ENCODE assay signal across 8 mouse cellular contexts in the genomic region with DNA sequence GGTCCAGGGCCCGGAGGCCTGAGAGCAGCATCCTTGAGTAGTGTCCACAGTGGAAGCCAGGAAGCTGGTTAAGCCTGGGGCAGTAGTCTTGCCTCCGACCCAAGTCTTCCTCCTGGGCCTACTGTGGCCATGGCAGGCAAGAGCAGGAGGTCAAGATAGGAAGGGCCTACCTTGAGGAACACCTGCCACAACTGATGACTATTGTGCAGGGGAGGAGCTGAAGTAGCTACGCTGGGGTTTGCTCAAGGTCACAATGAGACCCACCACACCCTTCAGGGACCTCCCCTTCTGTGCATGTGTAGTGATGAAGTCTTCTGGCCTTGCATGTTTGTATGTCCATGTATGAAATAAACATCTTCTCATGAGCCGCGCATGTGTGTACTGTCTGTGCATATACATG. TPM values are rescaled to one million over a fixed set of nuclear protein-coding genes. Genes with fewer than 3 reads are reported as not detected.
DNase-seq lines count a peak whose midpoint lies in the region; ATAC-seq and TF ChIP-seq lines count a peak whose summit lies in the region.

No protein-coding gene starts in this region.

- no peak for TF ChIP-seq CTCF in kidney, adult 2 months (conservative IDR thresholded peaks at IDR 0.05; ENCODE audit: insufficient read depth, insufficient read length, low read depth, low read length)
- TF ChIP-seq CTCF in MEL (IDR thresholded peaks at IDR 0.05 in 2 of 3, conservative IDR thresholded peaks at IDR 0.05 in 1 of 3; ENCODE audit: control insufficient read depth in 1 of 3, insufficient read depth in 1 of 3, low read depth in 2 of 3, low read length in 3 of 3, poor library complexity in 1 of 3, severe bottlenecking in 1 of 3), result no peak

- no peaks in the 10 kb centered on the region; the same call in 1 of the 2 replicates for H3K36me3 ChIP-seq in kidney, adult 2 months (ENCODE audit: control insufficient read depth, insufficient read depth, low read length)
- no peaks in the 10 kb centered on the region; a peak in 1 of 4 replicates for H3K36me3 ChIP-seq in MEL (ENCODE audit: control insufficient read depth in 1 of 2, insufficient read depth in 2 of 2, low read length in 2 of 2)
- H3K36me3 ChIP-seq in hindbrain, embryonic 11.5 days (ENCODE audit: control insufficient read depth, insufficient read depth, low read length), result 0 out of 2 replicates have a peak, but pooled peaks cover 5% of the 10 kb centered on the region
- H3K36me3 ChIP-seq in midbrain, embryonic 14.5 days (ENCODE audit: control insufficient read depth, insufficient read depth, low read length), result peaks cover 54% of the 10 kb centered on the region

- TF ChIP-seq POLR2A in kidney, adult 2 months (IDR thresholded peaks at IDR 0.05; ENCODE audit: low read depth, low read length), result no peak
- no peak for TF ChIP-seq POLR2A in MEL (IDR thresholded peaks at IDR 0.05; ENCODE audit: control insufficient read depth in 1 of 2, insufficient read depth in 1 of 2, low read depth in 1 of 2, low read length in 2 of 2, poor library complexity in 1 of 2)

- H3K79me2 ChIP-seq in MEL (ENCODE audit: control insufficient read depth, insufficient read depth, low read length, poor library complexity), result peaks cover 3% of the 10 kb centered on the region; the same call in 1 of the 2 replicates

- no peak for ATAC-seq in hindbrain, embryonic 11.5 days (ENCODE audit: low FRiP score)
- ATAC-seq in midbrain, embryonic 14.5 days (ENCODE audit: low FRiP score, low TSS enrichment), result no peak
- ATAC-seq in inflammation-experienced regulatory T-cells, adult 6 months, result no peak

- WGBS in kidney, adult 2 months, result 72% methylated on average over 5 of the region's 5 CpGs
- WGBS in hindbrain, embryonic 11.5 days, result 71% methylated on average over 5 of the region's 5 CpGs
- 68% methylated on average over 5 of the region's 5 CpGs for WGBS in midbrain, embryonic 14.5 days

- H3K27me3 ChIP-seq in kidney, adult 2 months (replicated peaks; ENCODE audit: control insufficient read depth, insufficient read depth, low read length), result no peaks in the 10 kb centered on the region
- H3K27me3 ChIP-seq in MEL (ENCODE audit: control insufficient read depth in 1 of 2, insufficient read depth in 2 of 2, low read length in 2 of 2), result no peaks in the 10 kb centered on the region
- no peaks in the 10 kb centered on the region for H3K27me3 ChIP-seq in hindbrain, embryonic 11.5 days (ENCODE audit: control insufficient read depth, insufficient read depth, low read length)
- H3K27me3 ChIP-seq in midbrain, embryonic 14.5 days (ENCODE audit: control insufficient read depth, insufficient read depth, low read length), result no peaks in the 10 kb centered on the region

- peak overlapping the region; percentile 83 for H3K9ac ChIP-seq in MEL (ENCODE audit: control insufficient read depth, low read depth, low read length, poor library complexity, severe bottlenecking)
- H3K9ac ChIP-seq in hindbrain, embryonic 11.5 days (ENCODE audit: low read depth, low read length), result peak overlapping the region; percentile 87
- H3K9ac ChIP-seq in midbrain, embryonic 14.5 days (replicated peaks; ENCODE audit: low read length), result peak overlapping the region; percentile 91

- no peak for TF ChIP-seq EP300 in MEL (IDR thresholded peaks at IDR 0.05; ENCODE audit: low read depth in 1 of 2, low read length in 2 of 2)

- H3K4me2 ChIP-seq in hindbrain, embryonic 11.5 days (replicated peaks; ENCODE audit: low read depth, low read length), result peak overlapping the region; percentile 92
- peak overlapping the region; percentile 91 for H3K4me2 ChIP-seq in midbrain, embryonic 14.5 days (ENCODE audit: low read length)

- H3K27ac ChIP-seq in kidney, adult 2 months (ENCODE audit: insufficient read depth, low read depth, low read length), result no peak overlapping the region
- H3K27ac ChIP-seq in MEL (ENCODE audit: control insufficient read depth, low read depth, low read length), result no peak overlapping the region
- peak overlapping the region; percentile 95 for H3K27ac ChIP-seq in hindbrain, embryonic 11.5 days (ENCODE audit: low read depth, low read length)
- H3K27ac ChIP-seq in midbrain, embryonic 14.5 days (replicated peaks; ENCODE audit: low read depth, low read length), result peak overlapping the region; percentile 97

- peak overlapping the region; percentile 71 for H3K4me3 ChIP-seq in kidney, adult 2 months (ENCODE audit: insufficient read depth, low read depth, low read length)
- peak overlapping the region; percentile 76 to 96 for H3K4me3 ChIP-seq in MEL (ENCODE audit: control insufficient read depth in 1 of 2, insufficient read depth in 1 of 2, low read depth in 2 of 2, low read length in 2 of 2)
- H3K4me3 ChIP-seq in hindbrain, embryonic 11.5 days (ENCODE audit: low read depth, low read length), result peak overlapping the region; percentile 66
- peak overlapping the region; percentile 75 for H3K4me3 ChIP-seq in midbrain, embryonic 14.5 days (replicated peaks; ENCODE audit: low read depth, low read length)

- H3K4me1 ChIP-seq in kidney, adult 2 months (ENCODE audit: control insufficient read depth, insufficient read depth, low read length), result peaks cover 4% of the 10 kb centered on the region; the same call in 1 of the 2 replicates
- H3K4me1 ChIP-seq in MEL (ENCODE audit: control insufficient read depth in 1 of 2, insufficient read depth in 2 of 2, low read length in 2 of 2), result 0 out of 4 replicates have a peak, but pooled peaks cover 0 to 5% of the 10 kb centered on the region in 2 experiments
- peaks cover 9% of the 10 kb centered on the region; the same call in 1 of the 2 replicates for H3K4me1 ChIP-seq in hindbrain, embryonic 11.5 days (replicated peaks; ENCODE audit: control insufficient read depth, insufficient read depth, low read length)
- peaks cover 18% of the 10 kb centered on the region for H3K4me1 ChIP-seq in midbrain, embryonic 14.5 days (ENCODE audit: control insufficient read depth, insufficient read depth, low read length)

- H3K9me3 ChIP-seq in MEL (replicated peaks; ENCODE audit: insufficient read depth, low read length), result no peaks in the 10 kb centered on the region
- no peaks in the 10 kb centered on the region for H3K9me3 ChIP-seq in hindbrain, embryonic 11.5 days (ENCODE audit: control insufficient read depth, low read length)
- H3K9me3 ChIP-seq in midbrain, embryonic 14.5 days (ENCODE audit: control insufficient read depth, low read length), result no peaks in the 10 kb centered on the region

- no peak for DNase-seq in kidney, adult 2 months
- DNase-seq in kidney, postnatal 14 days, result no peak
- DNase-seq in MEL (ENCODE audit: low read depth, low spot score), result peak; percentile 36
- no peak for DNase-seq in hindbrain, embryonic 11.5 days (ENCODE audit: low spot score)
- DNase-seq in midbrain, embryonic 14.5 days, result peak; percentile 6
- DNase-seq in adrenal gland, adult 2 months, result no peak
- DNase-seq in urinary bladder, adult 2 months (ENCODE audit: low spot score), result no peak

- TF ChIP-seq RAD21 in MEL (IDR thresholded peaks at IDR 0.05; ENCODE audit: low read depth, low read length), result no peak

RNA-seq across cellular contexts. Expression of a gene that starts 1.2 kb away (rescaled TPM):
- 0.67 TPM in 2 replicates for polyA plus RNA-seq in kidney, adult 2 months (2012; rRNA removed)
- 0.13 and 0.27 TPM in 2 replicates for total RNA-seq in MEL (2012; rRNA removed)
- under 1 TPM in 1 of 2 experiments, not detected in 1; 0.33 TPM for polyA plus RNA-seq in MEL (2012; ENCODE audit: insufficient read depth in 1 of 2, insufficient read length in 2 of 2, low read depth in 1 of 2, low replicate concordance in 2 of 2, missing spikeins in 1 of 2)
- 0.73 and 0.91 TPM in 2 replicates for polyA plus RNA-seq in hindbrain, embryonic 11.5 days (2014; fragmentation: Nextera tagmentation; extraction: Ambion mirVana)
- polyA plus RNA-seq in midbrain, embryonic 14.5 days (2014; fragmentation: Nextera tagmentation; extraction: Ambion mirVana), result 7.5 and 19.8 TPM in 2 replicates
- polyA plus RNA-seq in inflammation-experienced regulatory T-cells, adult 6 months (2017; shearing (Covaris generic)), result under 1 TPM; 0.13 to 0.16 (median 0.13) TPM
- total RNA-seq in adrenal gland, adult 2 months (2021), result under 1 TPM; 0.55 to 0.73 TPM
- 2.0 and 3.1 TPM in 2 replicates for polyA plus RNA-seq in adrenal gland, adult 2 months (2012; rRNA removed)
- 2.7 and 3.3 TPM in 2 replicates for polyA plus RNA-seq in urinary bladder, adult 2 months (2012; rRNA removed)

RNA-seq across cellular contexts. Expression of a gene that starts 25.1 kb away (rescaled TPM):
- 130 and 145 TPM in 2 replicates for polyA plus RNA-seq in kidney, adult 2 months (2012; rRNA removed)
- total RNA-seq in MEL (2012; rRNA removed), result 198 and 220 TPM in 2 replicates
- polyA plus RNA-seq in MEL (2012; ENCODE audit: insufficient read depth in 1 of 2, insufficient read length in 2 of 2, low read depth in 1 of 2, low replicate concordance in 2 of 2, missing spikeins in 1 of 2), result 100 to 1,000 TPM in 1 of 2 experiments, not detected in 1; 232 TPM
- polyA plus RNA-seq in hindbrain, embryonic 11.5 days (2014; fragmentation: Nextera tagmentation; extraction: Ambion mirVana), result 70.9 and 79.9 TPM in 2 replicates
- polyA plus RNA-seq in midbrain, embryonic 14.5 days (2014; fragmentation: Nextera tagmentation; extraction: Ambion mirVana), result 77.4 and 79.8 TPM in 2 replicates
- 10 to 100 TPM in 2 of 3 experiments, 1 to 10 TPM in 1; 9.8 to 27.2 (median 21.7) TPM for polyA plus RNA-seq in inflammation-experienced regulatory T-cells, adult 6 months (2017; shearing (Covaris generic))
- total RNA-seq in adrenal gland, adult 2 months (2021), result 10 to 100 TPM; 71.4 to 90.7 TPM
- polyA plus RNA-seq in adrenal gland, adult 2 months (2012; rRNA removed), result 226 and 242 TPM in 2 replicates
- 63.3 and 74.8 TPM in 2 replicates for polyA plus RNA-seq in urinary bladder, adult 2 months (2012; rRNA removed)

RNA-seq across cellular contexts. Expression of a gene that starts 31.2 kb away (rescaled TPM):
- polyA plus RNA-seq in kidney, adult 2 months (2012; rRNA removed), result 81.9 and 101 TPM in 2 replicates
- total RNA-seq in MEL (2012; rRNA removed), result 160 and 170 TPM in 2 replicates
- 100 to 1,000 TPM; 140 to 267 TPM for polyA plus RNA-seq in MEL (2012; ENCODE audit: insufficient read depth in 1 of 2, insufficient read length in 2 of 2, low read depth in 1 of 2, low replicate concordance in 2 of 2, missing spikeins in 1 of 2)
- 165 and 168 TPM in 2 replicates for polyA plus RNA-seq in hindbrain, embryonic 11.5 days (2014; fragmentation: Nextera tagmentation; extraction: Ambion mirVana)
- 162 and 177 TPM in 2 replicates for polyA plus RNA-seq in midbrain, embryonic 14.5 days (2014; fragmentation: Nextera tagmentation; extraction: Ambion mirVana)
- 100 to 1,000 TPM; 145 to 170 (median 154) TPM for polyA plus RNA-seq in inflammation-experienced regulatory T-cells, adult 6 months (2017; shearing (Covaris generic))
- 100 to 1,000 TPM; 104 to 143 TPM for total RNA-seq in adrenal gland, adult 2 months (2021)
- 178 and 190 TPM in 2 replicates for polyA plus RNA-seq in adrenal gland, adult 2 months (2012; rRNA removed)
- polyA plus RNA-seq in urinary bladder, adult 2 months (2012; rRNA removed), result 119 and 148 TPM in 2 replicates

RNA-seq across cellular contexts. Expression of a gene that starts 38.7 kb away (rescaled TPM):
- polyA plus RNA-seq in kidney, adult 2 months (2012; rRNA removed), result 21.8 and 27.2 TPM in 2 replicates
- 0.33 and 0.42 TPM in 2 replicates for total RNA-seq in MEL (2012; rRNA removed)
- polyA plus RNA-seq in MEL (2012; ENCODE audit: insufficient read depth in 1 of 2, insufficient read length in 2 of 2, low read depth in 1 of 2, low replicate concordance in 2 of 2, missing spikeins in 1 of 2), result under 1 TPM in 1 of 2 experiments, not detected in 1; 0.33 TPM
- polyA plus RNA-seq in hindbrain, embryonic 11.5 days (2014; fragmentation: Nextera tagmentation; extraction: Ambion mirVana), result 8.6 and 9.5 TPM in 2 replicates
- 18.0 and 24.4 TPM in 2 replicates for polyA plus RNA-seq in midbrain, embryonic 14.5 days (2014; fragmentation: Nextera tagmentation; extraction: Ambion mirVana)
- under 1 TPM in 1 of 3 experiments, not detected in 2; 0.09 TPM for polyA plus RNA-seq in inflammation-experienced regulatory T-cells, adult 6 months (2017; shearing (Covaris generic))
- total RNA-seq in adrenal gland, adult 2 months (2021), result 1 to 10 TPM; 2.5 to 4.8 TPM
- polyA plus RNA-seq in adrenal gland, adult 2 months (2012; rRNA removed), result 9.4 and 12.0 TPM in 2 replicates
- polyA plus RNA-seq in urinary bladder, adult 2 months (2012; rRNA removed), result 29.3 and 32.1 TPM in 2 replicates

RNA-seq across cellular contexts. Expression of a gene that starts 41.6 kb away (rescaled TPM):
- 9.8 and 10.6 TPM in 2 replicates for polyA plus RNA-seq in kidney, adult 2 months (2012; rRNA removed)
- 1.1 and 2.6 TPM in 2 replicates for total RNA-seq in MEL (2012; rRNA removed)
- 1 to 10 TPM in 1 of 2 experiments, not detected in 1; 5.9 TPM for polyA plus RNA-seq in MEL (2012; ENCODE audit: insufficient read depth in 1 of 2, insufficient read length in 2 of 2, low read depth in 1 of 2, low replicate concordance in 2 of 2, missing spikeins in 1 of 2)
- polyA plus RNA-seq in hindbrain, embryonic 11.5 days (2014; fragmentation: Nextera tagmentation; extraction: Ambion mirVana), result 1.6 and 1.8 TPM in 2 replicates
- polyA plus RNA-seq in midbrain, embryonic 14.5 days (2014; fragmentation: Nextera tagmentation; extraction: Ambion mirVana), result 6.3 and 13.8 TPM in 2 replicates
- 1 to 10 TPM in 1 of 3 experiments, under 1 TPM in 2; 0.16 to 1.6 (median 0.96) TPM for polyA plus RNA-seq in inflammation-experienced regulatory T-cells, adult 6 months (2017; shearing (Covaris generic))
- 10 to 100 TPM; 42.6 to 65.1 TPM for total RNA-seq in adrenal gland, adult 2 months (2021)
- 247 and 266 TPM in 2 replicates for polyA plus RNA-seq in adrenal gland, adult 2 months (2012; rRNA removed)
- polyA plus RNA-seq in urinary bladder, adult 2 months (2012; rRNA removed), result 18.5 and 20.1 TPM in 2 replicates

Comparison
In these comparisons a context has a peak if more than half of its experiments do, and no peak if none do; other contexts are left out.
1. DNase-seq: peak in MEL (single experiment) and midbrain, embryonic 14.5 days (single experiment); none in kidney, adult 2 months (single experiment), kidney, postnatal 14 days (single experiment), hindbrain, embryonic 11.5 days (single experiment), adrenal gland, adult 2 months (single experiment) and urinary bladder, adult 2 months (single experiment).
2. H3K27ac ChIP-seq: peak in hindbrain, embryonic 11.5 days (single experiment) and midbrain, embryonic 14.5 days (single experiment); none in kidney, adult 2 months (single experiment) and MEL (single experiment).
3. Peak in every context shown above with its lines, with median percentiles within 50 percentile points of each other: H3K4me3 ChIP-seq and H3K9ac ChIP-seq.